Mouse (Mus musculus) myocyte (in vitro differentiated cells): Measurements from ENCODE around the gene Sp2. TPM values are rescaled to one million over a fixed set of nuclear protein-coding genes. Genes with fewer than 3 reads are reported as not detected.

Experiments
- H3K27me3 ChIP-seq: one replicate; pipeline ENCODE4 v1.6.1; 2011; ENCODE audit not compliant: control insufficient read depth, insufficient read depth, insufficient read length
- H3K36me3 ChIP-seq: one replicate; pipeline ENCODE4 v1.6.1; 2011; ENCODE audit not compliant: control insufficient read depth, insufficient read depth
- H3K4me2 ChIP-seq: one replicate; pipeline ENCODE4 v1.6.1; 2011; ENCODE audit warnings: low read depth, control low read depth
- H3K4me3 ChIP-seq: one replicate; pipeline ENCODE4 v1.5.1; 2011; ENCODE audit warnings: mild to moderate bottlenecking, control low read depth, moderate library complexity
- H3K79me2 ChIP-seq: one replicate; pipeline ENCODE4 v1.6.1; 2011; ENCODE audit not compliant: control insufficient read depth, insufficient read depth
- H3ac ChIP-seq: one replicate; pipeline ENCODE4 v1.6.1; 2011; ENCODE audit not compliant: control insufficient read depth, insufficient read length
- CEBPB ChIP-seq: IDR thresholded peaks from 2 replicates; pipeline ENCODE4 v1.6.1; 2011; ENCODE audit warnings: mild to moderate bottlenecking, moderate library complexity; ENCODE audit not compliant: poor library complexity, insufficient read depth, severe bottlenecking
- E2F4 ChIP-seq: IDR thresholded peaks from one replicate; pipeline ENCODE4 v1.6.1; 2011; ENCODE audit warnings: mild to moderate bottlenecking, control low read depth, moderate library complexity; ENCODE audit not compliant: insufficient read depth
- MAX ChIP-seq: IDR thresholded peaks from one replicate; pipeline ENCODE4 v1.6.1; 2011; ENCODE audit warnings: low read depth, mild to moderate bottlenecking, control low read depth
- MYOD1 ChIP-seq, 3 experiments: IDR thresholded peaks; one replicate each; pipeline ENCODE4 v1.6.1; 2011; ENCODE audit warnings: control low read depth in 2 of 3, low read depth in 2 of 3, mild to moderate bottlenecking in 2 of 3, moderate library complexity in 1 of 3; ENCODE audit not compliant: insufficient read length in 2 of 3, control insufficient read depth in 1 of 3
- MYOG ChIP-seq, 3 experiments: IDR thresholded peaks; one replicate each; pipeline ENCODE4 v1.6.1; 2011; ENCODE audit warnings: control low read depth in 2 of 3, low read depth in 2 of 3, mild to moderate bottlenecking in 2 of 3; ENCODE audit not compliant: insufficient read length in 2 of 3, control insufficient read depth in 1 of 3, insufficient read depth in 1 of 3
- POLR2A ChIP-seq: IDR thresholded peaks from one replicate; pipeline ENCODE4 v1.6.1; 2011; ENCODE audit warnings: low read depth, mild to moderate bottlenecking, control low read depth, moderate library complexity; ENCODE audit not compliant: insufficient read length
- POLR2AphosphoS2 ChIP-seq: IDR thresholded peaks from one replicate; pipeline ENCODE4 v1.6.1; 2011; ENCODE audit warnings: low read depth, control low read depth; ENCODE audit not compliant: insufficient read length
- REST ChIP-seq: IDR thresholded peaks from one replicate; pipeline ENCODE4 v1.6.1; 2011; ENCODE audit warnings: mild to moderate bottlenecking, control low read depth, moderate library complexity; ENCODE audit not compliant: insufficient read depth, insufficient read length
- SRF ChIP-seq: IDR thresholded peaks from one replicate; pipeline ENCODE4 v1.6.1; 2011; ENCODE audit warnings: low read depth; ENCODE audit not compliant: control insufficient read depth, insufficient read length
- TCF12 ChIP-seq: IDR thresholded peaks from one replicate; pipeline ENCODE4 v1.6.1; 2011; ENCODE audit warnings: mild to moderate bottlenecking, control low read depth; ENCODE audit not compliant: poor library complexity, insufficient read depth, severe bottlenecking
- TCF3 ChIP-seq: IDR thresholded peaks from one replicate; pipeline ENCODE4 v1.6.1; 2011; ENCODE audit warnings: low read depth, control low read depth; ENCODE audit not compliant: insufficient read length
- USF1 ChIP-seq: IDR thresholded peaks from one replicate; pipeline ENCODE4 v1.6.1; 2011; ENCODE audit warnings: low read depth, mild to moderate bottlenecking, control low read depth, moderate library complexity
- polyA plus RNA-seq: library from polyadenylated mRNA; unstranded; fragments of >200 nt; fragmentation: generic; extraction: Trizol; gene quantifications from one replicate; pipeline ENCODE4 v1.2.1, GENCODE M21; 2012; ENCODE audit warnings: missing spikeins

Gene Sp2
- polyA plus RNA-seq, 1 experiment = 11.5 TPM

DNA sequence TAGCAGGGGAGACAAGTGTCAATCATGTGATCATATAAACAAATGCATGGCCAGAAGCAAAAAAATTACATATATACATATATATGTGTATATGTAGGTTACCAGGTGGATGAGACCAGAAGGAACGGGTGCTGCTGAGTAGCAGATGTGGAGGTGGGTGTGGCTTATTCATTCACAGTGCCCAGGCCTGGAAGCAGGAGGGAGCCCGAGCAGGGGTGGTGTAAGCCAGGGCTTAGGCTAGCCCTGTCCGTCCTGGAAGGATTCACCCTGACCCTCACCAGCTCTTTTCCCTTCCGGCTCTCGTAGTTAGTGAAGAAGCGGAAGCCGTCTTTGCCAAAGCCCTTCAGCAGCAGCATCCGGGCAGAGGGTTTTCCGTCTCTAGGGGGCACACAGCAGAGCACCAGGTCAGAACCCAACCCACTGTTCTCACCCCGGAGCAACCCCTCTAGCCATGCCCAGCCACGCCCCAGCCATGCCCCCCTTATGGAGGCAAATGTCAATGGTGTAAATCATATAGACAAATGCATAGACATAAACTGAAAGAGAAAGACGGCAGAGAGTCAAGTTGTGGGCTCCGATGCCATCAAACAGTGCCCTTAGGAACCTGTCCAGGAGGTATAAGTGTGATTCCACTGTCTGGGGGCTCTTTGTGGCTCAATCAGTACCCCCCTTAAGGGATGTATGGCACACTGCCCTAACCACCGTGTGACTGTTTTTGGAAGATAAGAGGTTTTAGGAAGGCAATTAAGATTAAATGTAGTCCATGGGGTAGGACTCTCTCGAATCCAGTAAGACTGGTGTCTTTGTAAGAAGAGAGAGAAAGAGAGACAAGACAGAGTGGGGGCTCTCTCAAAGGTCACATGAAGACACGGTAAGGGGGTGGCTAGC is 41.9 kb downstream of the Sp2 start:
- Histone ChIP-seq H3K4me2 (no peak overlapping the region), H3ac (no peak overlapping the region), H3K27me3 (no peaks in the 10 kb centered on the region), H3K4me3 (no peak overlapping the region), H3K36me3 (no peaks in the 10 kb centered on the region), H3K79me2 (no peaks in the 10 kb centered on the region)
- TF ChIP-seq MYOG (IDR thresholded peaks at IDR 0.05; ENCODE audit: control insufficient read depth in 1 of 3, insufficient read depth in 1 of 3, insufficient read length in 2 of 3, low read depth in 2 of 3) = no peak
- TF ChIP-seq TCF3 = no peak
- no peak for TF ChIP-seq SRF
- TF ChIP-seq E2F4 = no peak
- TF ChIP-seq CEBPB = no peak
- no peak for TF ChIP-seq TCF12
- no peak for TF ChIP-seq POLR2AphosphoS2
- no peak for TF ChIP-seq USF1
- no peak for TF ChIP-seq POLR2A
- TF ChIP-seq REST = no peak

DNA sequence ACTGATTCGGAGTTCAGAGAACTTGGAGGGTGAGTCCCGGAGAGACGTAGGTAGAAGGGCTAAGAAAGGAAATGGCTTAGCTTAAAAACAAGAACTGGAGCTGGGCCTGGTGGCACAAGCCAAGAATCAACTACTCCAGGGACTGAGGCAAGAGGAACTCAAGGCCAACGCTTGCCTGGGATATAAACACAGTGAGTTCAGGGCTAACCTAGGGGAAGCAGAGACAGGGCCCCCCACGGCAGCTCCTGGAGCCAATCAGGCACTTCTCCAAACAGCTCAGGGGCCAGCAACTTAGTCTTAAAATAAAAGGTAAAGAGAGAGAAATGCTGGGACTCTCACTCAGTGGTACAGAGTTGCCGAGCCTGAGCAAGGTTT is 44.3 kb downstream of the Sp2 start:
- no peaks in the 10 kb centered on the region for H3K79me2 ChIP-seq
- no peak overlapping the region for H3K4me2 ChIP-seq
- TF ChIP-seq USF1 (no peak), TCF3 (no peak), TCF12 (no peak), CEBPB (no peak), SRF (no peak), E2F4 (no peak), POLR2AphosphoS2 (no peak), REST (no peak), MYOD1 (IDR thresholded peaks at IDR 0.05; ENCODE audit: control insufficient read depth in 1 of 3, insufficient read length in 2 of 3, low read depth in 2 of 3) (no peak), MAX (no peak), MYOG (IDR thresholded peaks at IDR 0.05; ENCODE audit: control insufficient read depth in 1 of 3, insufficient read depth in 1 of 3, insufficient read length in 2 of 3, low read depth in 2 of 3) (no peak), POLR2A (no peak)
- no peaks in the 10 kb centered on the region for H3K27me3 ChIP-seq
- no peak overlapping the region for H3K4me3 ChIP-seq
- H3ac ChIP-seq = no peak overlapping the region
- no peaks in the 10 kb centered on the region for H3K36me3 ChIP-seq

DNA sequence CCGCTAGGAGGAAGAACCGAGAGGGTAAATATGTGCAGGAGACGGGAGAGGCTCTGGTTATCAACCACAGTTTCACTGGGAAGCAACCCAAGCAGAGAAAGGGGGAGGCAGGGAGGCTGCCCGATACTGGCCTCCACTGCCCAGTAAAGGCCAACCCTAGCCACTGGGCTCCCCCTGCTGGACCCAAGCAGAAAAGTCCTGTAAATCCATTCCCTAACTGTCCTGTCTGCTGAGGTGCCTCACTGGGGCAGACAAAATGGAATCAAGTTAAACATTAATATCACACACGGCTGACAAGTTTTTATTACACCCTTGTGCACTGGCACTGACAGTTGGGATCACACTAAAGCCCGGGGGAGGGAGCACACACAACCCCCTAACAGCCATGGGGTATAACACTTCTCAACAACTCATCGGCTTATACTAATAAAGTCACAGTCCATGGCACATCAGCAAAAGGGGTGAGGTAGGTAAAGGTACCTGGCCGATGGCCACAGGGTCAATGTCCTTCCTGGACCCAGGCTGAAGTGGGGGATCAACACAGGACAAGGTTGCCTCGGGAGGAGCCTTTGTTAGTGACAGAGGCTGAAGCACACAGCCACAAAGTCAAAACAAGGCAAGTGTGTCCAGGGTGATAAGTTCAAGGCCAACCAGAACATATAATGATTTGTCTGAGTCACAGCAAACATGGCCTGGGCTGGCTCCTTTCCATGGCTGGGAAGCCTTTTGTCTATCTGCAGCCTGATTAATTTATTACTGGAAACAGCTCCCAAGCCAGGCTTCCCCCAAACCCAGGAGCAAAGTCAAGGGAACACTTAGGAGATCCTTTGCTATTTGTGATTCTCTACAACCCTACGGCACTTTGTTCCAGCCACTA is 45.0 kb downstream of the Sp2 start:
- H3K79me2 ChIP-seq = no peaks in the 10 kb centered on the region
- H3K36me3 ChIP-seq = no peaks in the 10 kb centered on the region
- no peak overlapping the region for H3K4me3 ChIP-seq
- H3K27me3 ChIP-seq = no peaks in the 10 kb centered on the region
- H3K4me2 ChIP-seq = peak overlapping the region; percentile 39
- no peak overlapping the region for H3ac ChIP-seq
- TF ChIP-seq POLR2A = no peak
- TF ChIP-seq CEBPB = no peak
- TF ChIP-seq POLR2AphosphoS2 = no peak
- TF ChIP-seq REST = no peak
- TF ChIP-seq TCF12 = no peak
- peak in 1 of 3 experiments; percentile 8 for TF ChIP-seq MYOG (IDR thresholded peaks at IDR 0.05; ENCODE audit: control insufficient read depth in 1 of 3, insufficient read depth in 1 of 3, insufficient read length in 2 of 3, low read depth in 2 of 3)

DNA sequence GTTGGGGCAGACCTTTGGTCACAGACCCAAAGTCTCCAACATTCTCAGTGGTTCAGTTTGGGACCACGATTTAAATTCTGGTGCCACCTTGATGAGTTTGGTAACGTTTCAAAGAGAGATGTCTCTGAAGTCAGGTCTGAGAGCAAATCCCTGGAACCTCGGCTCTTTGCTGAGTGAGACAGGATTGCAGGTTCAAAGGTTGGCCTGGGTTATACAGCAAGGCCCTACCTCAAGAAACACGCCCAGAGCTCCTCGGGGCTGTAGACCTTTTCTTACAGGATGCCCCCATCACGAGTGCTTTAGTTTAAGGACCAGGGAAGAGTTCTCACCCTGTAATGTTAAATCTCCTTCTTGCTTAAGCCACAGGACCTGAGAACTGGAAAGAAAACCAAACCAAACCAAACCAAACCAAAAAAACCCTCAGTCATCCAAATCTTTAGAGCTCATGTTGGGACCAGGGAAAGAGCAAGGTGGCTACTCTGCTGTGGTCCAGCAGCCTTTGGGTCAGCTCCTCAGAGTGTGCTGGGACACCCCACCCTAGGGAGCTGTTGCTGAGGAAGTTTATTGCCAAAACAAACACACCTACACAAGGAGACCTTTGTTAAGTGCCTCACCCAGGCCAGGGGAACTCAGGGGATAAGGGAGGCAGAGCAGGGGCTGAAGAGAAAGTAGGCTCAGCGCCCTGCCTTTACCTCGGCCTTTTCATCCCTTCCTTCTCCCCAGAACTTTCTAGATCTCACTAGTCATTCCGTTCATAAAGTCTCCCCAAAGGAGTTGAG is 46.7 kb downstream of the Sp2 start:
- Histone ChIP-seq H3K4me2 (peak overlapping the region; percentile 26), H3K79me2 (no peaks in the 10 kb centered on the region), H3K27me3 (no peaks in the 10 kb centered on the region), H3K36me3 (no peaks in the 10 kb centered on the region), H3K4me3 (no peak overlapping the region), H3ac (no peak overlapping the region)
- TF ChIP-seq MYOD1 (IDR thresholded peaks at IDR 0.05; ENCODE audit: control insufficient read depth in 1 of 3, insufficient read length in 2 of 3, low read depth in 2 of 3) = no peak
- TF ChIP-seq TCF12 = no peak
- TF ChIP-seq SRF = no peak
- TF ChIP-seq REST = no peak
- no peak for TF ChIP-seq MYOG (IDR thresholded peaks at IDR 0.05; ENCODE audit: control insufficient read depth in 1 of 3, insufficient read depth in 1 of 3, insufficient read length in 2 of 3, low read depth in 2 of 3)
- no peak for TF ChIP-seq CEBPB
- no peak for TF ChIP-seq USF1
